Mouse (Mus musculus) heart, embryonic 11.5 days (tissue): ENCODE results near the gene Gm20708. TPM values are rescaled to one million over a fixed set of nuclear protein-coding genes. Genes with fewer than 3 reads are reported as not detected.

ENCODE experiments used
- ATAC-seq: fragments of 200-750 bp; cut with Nextera tagmentation; replicated peaks from 2 replicates; pipeline ENCODE4 v1.8.0; 2017; ENCODE audit warnings: moderate library complexity; ENCODE audit not compliant: insufficient number of reproducible peaks, low FRiP score, low TSS enrichment
- H3K27ac ChIP-seq: fragments of 300-500 bp; sonication (generic); 2 replicates; pipeline ENCODE4 v1.5.1; 2014; ENCODE audit warnings: mild to moderate bottlenecking, low read depth, low read length
- H3K27me3 ChIP-seq: fragments of 300-500 bp; sonication (generic); 2 replicates; pipeline ENCODE4 v1.6.1; 2014; ENCODE audit warnings: mild to moderate bottlenecking, low read length, mixed read lengths; ENCODE audit not compliant: control insufficient read depth, insufficient read depth
- H3K36me3 ChIP-seq: fragments of 300-500 bp; sonication (generic); 2 replicates; pipeline ENCODE4 v1.6.1; 2014; ENCODE audit warnings: mild to moderate bottlenecking, low read length, moderate library complexity, mixed read lengths; ENCODE audit not compliant: control insufficient read depth, insufficient read depth
- H3K4me1 ChIP-seq: fragments of 300-500 bp; sonication (generic); 2 replicates; pipeline ENCODE4 v1.6.1; 2014; ENCODE audit warnings: low read length; ENCODE audit not compliant: control insufficient read depth, insufficient read depth
- H3K4me2 ChIP-seq: fragments of 300-500 bp; sonication (generic); 2 replicates; pipeline ENCODE4 v1.6.1; 2014; ENCODE audit warnings: mild to moderate bottlenecking, moderate library complexity
- H3K4me3 ChIP-seq: fragments of 300-500 bp; sonication (generic); 2 replicates; pipeline ENCODE4 v1.5.1; 2014; ENCODE audit warnings: low read depth, low read length
- H3K9ac ChIP-seq: fragments of 300-500 bp; sonication (generic); 2 replicates; pipeline ENCODE4 v1.6.1; 2014; ENCODE audit warnings: mild to moderate bottlenecking, low read depth, low read length, moderate library complexity
- H3K9me3 ChIP-seq: fragments of 300-500 bp; sonication (generic); replicated peaks from 2 replicates; pipeline ENCODE4 v1.6.1; 2016; ENCODE audit warnings: low read length; ENCODE audit not compliant: control insufficient read depth
- WGBS: fragments of 180-500 bp; shearing (Covaris S2); extraction: QIAGEN DNeasy Blood & Tissue Kit; methylation state at CpG from one replicate; pipeline ENCODE4 v1.1.7; 2014; ENCODE audit not compliant: insufficient replicate concordance; 5-methylcytosine and 5-hydroxymethylcytosine counted together
- polyA plus RNA-seq: library from polyadenylated mRNA; unstranded; fragments of >200 nt; fragmentation: Nextera tagmentation; extraction: Ambion mirVana; gene quantifications from 2 replicates; pipeline ENCODE4 v1.2.1, GENCODE M21; 2014

The Gm20708 gene
- polyA plus RNA-seq, 1 experiment from 2014 or later = 0.62 TPM

- Histone ChIP-seq H3K9me3 (no peaks in the 10 kb centered on the region), H3K4me2 (no peak overlapping the region), H3K27me3 (peaks cover 13% of the 10 kb centered on the region; the same call in 1 of the 2 replicates), H3K27ac (no peak overlapping the region), H3K9ac (no peak overlapping the region), H3K36me3 (no peaks in the 10 kb centered on the region), H3K4me1 (peaks cover 32% of the 10 kb centered on the region), H3K4me3 (no peak overlapping the region)
- 58% methylated on average over 4 of the region's 4 CpGs for WGBS
- ATAC-seq = no peak
These were observed 15.4 kb upstream of the Gm20708 start for GRCm38 (mm10) chr11:117794035-117794551.

- H3K4me1 ChIP-seq = peaks cover 23% of the 10 kb centered on the region
- no peak overlapping the region for H3K4me3 ChIP-seq
- 38% methylated on average over 5 of the region's 5 CpGs for WGBS
- H3K27ac ChIP-seq = peak overlapping the region; percentile 30; the same call in 1 of the 2 replicates
- H3K4me2 ChIP-seq = peak overlapping the region; percentile 9; the same call in 1 of the 2 replicates
- H3K36me3 ChIP-seq = no peaks in the 10 kb centered on the region
- peaks cover 2% of the 10 kb centered on the region; the same call in 1 of the 2 replicates for H3K27me3 ChIP-seq
- no peak overlapping the region for H3K9ac ChIP-seq
- H3K9me3 ChIP-seq = no peaks in the 10 kb centered on the region
- no peak for ATAC-seq
These were observed 12.5 kb upstream of the Gm20708 start for GRCm38 (mm10) chr11:117796954-117797353.

GRCm38 (mm10) chr11:117797511-117798159 lies 11.8 kb upstream of the Gm20708 start, which contains the start of gene 6030468B19Rik:
TSS of gene 6030468B19Rik (plus strand) at chr11:117797660.
- Histone ChIP-seq H3K4me2 (peak within 1 kb of the TSS; percentile 45), H3K9ac (peak within 1 kb of the TSS; percentile 59; the same call in 1 of the 2 replicates), H3K36me3 (no peaks in the 10 kb centered on the region), H3K9me3 (no peaks in the 10 kb centered on the region), H3K4me1 (peaks cover 16% of the 10 kb centered on the region), H3K27ac (peak within 1 kb of the TSS; percentile 30), H3K4me3 (peak within 1 kb of the TSS; percentile 30), H3K27me3 (no peaks in the 10 kb centered on the region)
- peak; percentile 85 for ATAC-seq
- 38% methylated on average over 9 of the region's 9 CpGs for WGBS

- Histone ChIP-seq H3K27ac (peak overlapping the region; percentile 18), H3K36me3 (no peaks in the 10 kb centered on the region), H3K9me3 (no peaks in the 10 kb centered on the region), H3K4me2 (peak overlapping the region; percentile 45), H3K9ac (peak overlapping the region; percentile 59; the same call in 1 of the 2 replicates), H3K27me3 (no peaks in the 10 kb centered on the region), H3K4me1 (peaks cover 15% of the 10 kb centered on the region), H3K4me3 (peak overlapping the region; percentile 30)
- ATAC-seq = peak; percentile 36; the same call in 1 of the 2 replicates
- WGBS = 3% methylated on average over 2 of the region's 2 CpGs
These were observed 11.3 kb upstream of the Gm20708 start for GRCm38 (mm10) chr11:117798160-117798541.

GRCm38 (mm10) chr11:117799174-117799573 lies 10.3 kb upstream of the Gm20708 start:
- 50% methylated on average over 5 of the region's 5 CpGs for WGBS
- H3K4me1 ChIP-seq = peaks cover 15% of the 10 kb centered on the region
- peak overlapping the region; percentile 45 for H3K4me2 ChIP-seq
- no peaks in the 10 kb centered on the region for H3K9me3 ChIP-seq
- peak overlapping the region; percentile 59 for H3K9ac ChIP-seq
- H3K27ac ChIP-seq = no peak overlapping the region
- no peaks in the 10 kb centered on the region for H3K27me3 ChIP-seq
- peak overlapping the region; percentile 30; the same call in 1 of the 2 replicates for H3K4me3 ChIP-seq
- no peak for ATAC-seq
- H3K36me3 ChIP-seq = no peaks in the 10 kb centered on the region

GRCm38 (mm10) chr11:117800038-117800437 lies 9.4 kb upstream of the Gm20708 start:
- Histone ChIP-seq H3K36me3 (no peaks in the 10 kb centered on the region), H3K9me3 (no peaks in the 10 kb centered on the region), H3K27ac (no peak overlapping the region), H3K4me2 (no peak overlapping the region), H3K27me3 (no peaks in the 10 kb centered on the region), H3K4me3 (no peak overlapping the region), H3K4me1 (peaks cover 15% of the 10 kb centered on the region), H3K9ac (no peak overlapping the region)
- ATAC-seq = no peak
- 87% methylated on average over 7 of the region's 7 CpGs for WGBS

GRCm38 (mm10) chr11:117801650-117802049 lies 7.8 kb upstream of the Gm20708 start:
- Histone ChIP-seq H3K4me2 (no peak overlapping the region), H3K4me3 (no peak overlapping the region)
- WGBS = 72% methylated on average over 7 of the region's 7 CpGs

GRCm38 (mm10) chr11:117803166-117803688 lies 6.2 kb upstream of the Gm20708 start:
- Histone ChIP-seq H3K36me3 (no peaks in the 10 kb centered on the region), H3K4me1 (peaks cover 5% of the 10 kb centered on the region), H3K4me3 (no peak overlapping the region), H3K27me3 (peaks cover 3% of the 10 kb centered on the region; the same call in 1 of the 2 replicates), H3K4me2 (no peak overlapping the region), H3K27ac (no peak overlapping the region), H3K9me3 (no peaks in the 10 kb centered on the region), H3K9ac (no peak overlapping the region)
- no peak for ATAC-seq
- WGBS = 93% methylated on average over 3 of the region's 3 CpGs

More at GRCm38 (mm10) chr11:117801650-117802049, 7.8 kb upstream of the Gm20708 start:
- peaks cover 3% of the 10 kb centered on the region; the same call in 1 of the 2 replicates for H3K27me3 ChIP-seq
- ATAC-seq = no peak
- peaks cover 15% of the 10 kb centered on the region for H3K4me1 ChIP-seq
- H3K36me3 ChIP-seq = no peaks in the 10 kb centered on the region
- no peak overlapping the region for H3K9ac ChIP-seq
- no peaks in the 10 kb centered on the region for H3K9me3 ChIP-seq
- H3K27ac ChIP-seq = no peak overlapping the region
